Comparison of ENCODE assay signal across 8 mouse cellular contexts in genomic region chr2:142057889-142058750, GRCm38 (mm10).
DNase-seq lines count a peak whose midpoint lies in the region; ATAC-seq lines count a peak whose summit lies in the region.

No protein-coding gene starts in this region.

- peaks cover 19% of the 10 kb centered on the region for H3K4me1 ChIP-seq in forebrain, embryonic 16.5 days (replicated peaks; ENCODE audit: control insufficient read depth, insufficient read depth, low read length)
- no peaks in the 10 kb centered on the region for H3K4me1 ChIP-seq in intestine, embryonic 15.5 days (replicated peaks)
- peaks cover 6% of the 10 kb centered on the region for H3K4me1 ChIP-seq in midbrain, embryonic 16.5 days (ENCODE audit: control insufficient read depth, insufficient read depth, low read length)

- WGBS in forebrain, embryonic 16.5 days: 22% methylated on average over 14 of the region's 14 CpGs
- 26% methylated on average over 14 of the region's 14 CpGs for WGBS in intestine, embryonic 15.5 days
- WGBS in midbrain, embryonic 16.5 days: 33% methylated on average over 14 of the region's 14 CpGs

- no peak overlapping the region for H3K9ac ChIP-seq in forebrain, embryonic 16.5 days (replicated peaks; ENCODE audit: low read depth, low read length)
- no peak overlapping the region for H3K9ac ChIP-seq in intestine, embryonic 15.5 days
- H3K9ac ChIP-seq in midbrain, embryonic 16.5 days (ENCODE audit: low read depth, low read length): 0 out of 2 replicates have a peak overlapping the region, but pooled peaks have one; percentile 6

- peak; percentile 8 to 23 for DNase-seq in left cerebral cortex, postnatal 10 days (ENCODE audit: extremely low spot score in 1 of 2, low spot score in 2 of 2)
- DNase-seq in left cerebral cortex, adult 9 months (ENCODE audit: low spot score in 2 of 2): no peak
- peak; percentile 26 for DNase-seq in cerebellum, adult 8-10 months
- no peak for DNase-seq in thymus, postnatal 25 days
- no peak for DNase-seq in T-cell, adult 2 months (ENCODE audit: low spot score)

- H3K27me3 ChIP-seq in forebrain, embryonic 16.5 days (replicated peaks; ENCODE audit: control insufficient read depth, insufficient read depth, low read length): no peaks in the 10 kb centered on the region
- no peaks in the 10 kb centered on the region for H3K27me3 ChIP-seq in intestine, embryonic 15.5 days (replicated peaks)
- H3K27me3 ChIP-seq in midbrain, embryonic 16.5 days (ENCODE audit: control insufficient read depth, insufficient read depth, low read depth, low read length): no peaks in the 10 kb centered on the region

- H3K4me2 ChIP-seq in forebrain, embryonic 16.5 days (ENCODE audit: low read length): peak overlapping the region; percentile 3
- peak overlapping the region; percentile 36 for H3K4me2 ChIP-seq in intestine, embryonic 15.5 days (replicated peaks)
- H3K4me2 ChIP-seq in midbrain, embryonic 16.5 days (ENCODE audit: low read length): peak overlapping the region; percentile 12

- H3K9me3 ChIP-seq in forebrain, embryonic 16.5 days (ENCODE audit: control insufficient read depth, low read length): no peaks in the 10 kb centered on the region
- no peaks in the 10 kb centered on the region for H3K9me3 ChIP-seq in intestine, embryonic 15.5 days
- no peaks in the 10 kb centered on the region for H3K9me3 ChIP-seq in midbrain, embryonic 16.5 days (replicated peaks; ENCODE audit: control insufficient read depth, low read length, poor library complexity, severe bottlenecking)

- H3K36me3 ChIP-seq in forebrain, embryonic 16.5 days (ENCODE audit: control insufficient read depth, insufficient read depth): no peaks in the 10 kb centered on the region
- no peaks in the 10 kb centered on the region for H3K36me3 ChIP-seq in intestine, embryonic 15.5 days
- no peaks in the 10 kb centered on the region for H3K36me3 ChIP-seq in midbrain, embryonic 16.5 days (ENCODE audit: control insufficient read depth, insufficient read depth, low read length)

- H3K27ac ChIP-seq in forebrain, embryonic 16.5 days (ENCODE audit: low read length): peak overlapping the region; percentile 42
- no peak overlapping the region for H3K27ac ChIP-seq in intestine, embryonic 15.5 days
- H3K27ac ChIP-seq in midbrain, embryonic 16.5 days (ENCODE audit: low read length): peak overlapping the region; percentile 50

- H3K4me3 ChIP-seq in forebrain, embryonic 16.5 days (replicated peaks; ENCODE audit: low read length): no peak overlapping the region
- H3K4me3 ChIP-seq in intestine, embryonic 15.5 days (replicated peaks): no peak overlapping the region
- no peak overlapping the region for H3K4me3 ChIP-seq in midbrain, embryonic 16.5 days (ENCODE audit: low read depth, low read length)

- ATAC-seq in forebrain, embryonic 16.5 days: peak; percentile 93
- ATAC-seq in intestine, embryonic 15.5 days: peak; percentile 74
- ATAC-seq in midbrain, embryonic 16.5 days: peak; percentile 90

- intact Hi-C loops in left cerebral cortex, postnatal 10 days (cut with DNase I): no loop called here

Comparison
In these comparisons a context has a peak if more than half of its experiments do, and no peak if none do; other contexts are left out.
1. DNase-seq: peak in left cerebral cortex, postnatal 10 days (2 of 2) and cerebellum, adult 8-10 months (single experiment); none in left cerebral cortex, adult 9 months (0 of 2), thymus, postnatal 25 days (single experiment) and T-cell, adult 2 months (single experiment).
2. Peak in every context shown above with its lines, with median percentiles within 50 percentile points of each other: ATAC-seq and H3K4me2 ChIP-seq.